Mouse (Mus musculus): ENCODE data around the gene Cetn3.

- no peak for TF ChIP-seq CTCF (IDR thresholded peaks at IDR 0.05; ENCODE audit: low read depth)
- TF ChIP-seq EP300 (IDR thresholded peaks at IDR 0.05; ENCODE audit: low read depth) = no peak
Observed at GRCm38 (mm10) chr13:81755324-81755723, 27.6 kb upstream of the Cetn3 start.
